Comparison of ENCODE assay signal across 8 mouse cellular contexts in genomic region chr15:37099927-37100766, GRCm38 (mm10).
A peak's percentile ranks its signal among the peaks of the same experiment; 100 is the strongest.
DNase-seq lines count a peak whose midpoint lies in the region; ATAC-seq and TF ChIP-seq lines count a peak whose summit lies in the region.

No protein-coding gene starts in this region.

- no peaks in the 10 kb centered on the region for H3K36me3 ChIP-seq in embryonic facial prominence, embryonic 11.5 days (replicated peaks; ENCODE audit: control insufficient read depth, insufficient read depth, low read depth, low read length)
- no peaks in the 10 kb centered on the region for H3K36me3 ChIP-seq in lung, embryonic 14.5 days (ENCODE audit: insufficient read depth)

- H3K4me2 ChIP-seq in embryonic facial prominence, embryonic 11.5 days (ENCODE audit: low read depth, low read length) = peak overlapping the region; percentile 30; the same call in 1 of the 2 replicates
- H3K4me2 ChIP-seq in lung, embryonic 14.5 days = peak overlapping the region; percentile 46

- H3K27ac ChIP-seq in embryonic facial prominence, embryonic 11.5 days (replicated peaks; ENCODE audit: low read depth, low read length) = no peak overlapping the region
- no peak overlapping the region for H3K27ac ChIP-seq in lung, embryonic 14.5 days (ENCODE audit: low read depth)
- no peak overlapping the region for H3K27ac ChIP-seq in olfactory bulb, adult 2 months (ENCODE audit: insufficient read depth, low read depth, low read length)

- peak; percentile 29 to 57 for DNase-seq in CD8-positive naive resting alpha-beta T cell, adult 2 months (ENCODE audit: low read depth in 2 of 2, low spot score in 2 of 2)
- DNase-seq in adrenal gland, adult 8-10 months = peak; percentile 13
- peak; percentile 73 for DNase-seq in embryonic facial prominence, embryonic 11.5 days (ENCODE audit: low spot score)
- peak; percentile 44 to 55 for DNase-seq in heart, postnatal 10 days
- peak; percentile 65 to 72 for DNase-seq in kidney, postnatal 4 days
- DNase-seq in lung, embryonic 14.5 days = peak; percentile 76
- peak; percentile 82 for DNase-seq in thymus, postnatal 4 days

- no peak overlapping the region for H3K9ac ChIP-seq in embryonic facial prominence, embryonic 11.5 days (replicated peaks; ENCODE audit: low read length)
- no peak overlapping the region for H3K9ac ChIP-seq in lung, embryonic 14.5 days

- TF ChIP-seq POLR2A in olfactory bulb, adult 2 months (IDR thresholded peaks at IDR 0.05; ENCODE audit: insufficient read depth, low read depth, low read length) = no peak

- H3K9me3 ChIP-seq in embryonic facial prominence, embryonic 11.5 days (replicated peaks; ENCODE audit: control insufficient read depth, low read length) = no peaks in the 10 kb centered on the region
- no peaks in the 10 kb centered on the region for H3K9me3 ChIP-seq in lung, embryonic 14.5 days (ENCODE audit: low read depth, low read length)

- H3K4me3 ChIP-seq in embryonic facial prominence, embryonic 11.5 days (ENCODE audit: low read depth, low read length) = peak overlapping the region; percentile 10; the same call in 1 of the 2 replicates
- H3K4me3 ChIP-seq in lung, embryonic 14.5 days (ENCODE audit: low read depth, low read length) = peak overlapping the region; percentile 8; the same call in 1 of the 2 replicates
- H3K4me3 ChIP-seq in olfactory bulb, adult 2 months (ENCODE audit: insufficient read depth, low read depth, low read length) = no peak overlapping the region

- 42% methylated on average over 17 of the region's 17 CpGs for WGBS in embryonic facial prominence, embryonic 11.5 days
- WGBS in lung, embryonic 14.5 days = 32% methylated on average over 17 of the region's 17 CpGs
- WGBS in olfactory bulb, adult 2 months = 31% methylated on average over 17 of the region's 17 CpGs

- intact Hi-C loops in heart, postnatal 10 days (cut with DNase I) = loop anchor here (5.0 kb wide), 2 partner anchors 343 to 383 kb away; no protein-coding TSS in a partner anchor

- peak; percentile 75 for TF ChIP-seq CTCF in lung, embryonic 14.5 days (IDR thresholded peaks at IDR 0.05; ENCODE audit: low read depth)
- TF ChIP-seq CTCF in olfactory bulb, adult 2 months (IDR thresholded peaks at IDR 0.05; ENCODE audit: insufficient read depth, low read depth, low read length) = 0 out of 2 replicates have a peak, but pooled peaks have one; percentile 21

- peak; percentile 79 for ATAC-seq in embryonic facial prominence, embryonic 11.5 days (replicated peaks; ENCODE audit: insufficient number of reproducible peaks, low FRiP score, low TSS enrichment, low read depth)
- ATAC-seq in lung, embryonic 14.5 days (ENCODE audit: insufficient read depth) = peak; percentile 77

- no peaks in the 10 kb centered on the region for H3K27me3 ChIP-seq in embryonic facial prominence, embryonic 11.5 days (ENCODE audit: control insufficient read depth, insufficient read depth, low read length)
- H3K27me3 ChIP-seq in lung, embryonic 14.5 days (ENCODE audit: insufficient read depth, low read length) = no peaks in the 10 kb centered on the region

- no peaks in the 10 kb centered on the region for H3K4me1 ChIP-seq in embryonic facial prominence, embryonic 11.5 days (ENCODE audit: control insufficient read depth, insufficient read depth, low read length)
- H3K4me1 ChIP-seq in lung, embryonic 14.5 days (ENCODE audit: insufficient read depth) = no peaks in the 10 kb centered on the region
- no peaks in the 10 kb centered on the region for H3K4me1 ChIP-seq in olfactory bulb, adult 2 months (ENCODE audit: control insufficient read depth, insufficient read depth, low read length)

Comparison
In these comparisons a context has a peak if more than half of its experiments do, and no peak if none do; other contexts are left out.
1. DNase-seq: peak in every context shown above with its lines; median percentile 82 in thymus, postnatal 4 days; 76 in lung, embryonic 14.5 days; 73 in embryonic facial prominence, embryonic 11.5 days; 68 in kidney, postnatal 4 days; 50 in heart, postnatal 10 days; 43 in CD8-positive naive resting alpha-beta T cell, adult 2 months; 13 in adrenal gland, adult 8-10 months.